Mouse (Mus musculus): ENCODE results near the gene Pmp22.

DNA sequence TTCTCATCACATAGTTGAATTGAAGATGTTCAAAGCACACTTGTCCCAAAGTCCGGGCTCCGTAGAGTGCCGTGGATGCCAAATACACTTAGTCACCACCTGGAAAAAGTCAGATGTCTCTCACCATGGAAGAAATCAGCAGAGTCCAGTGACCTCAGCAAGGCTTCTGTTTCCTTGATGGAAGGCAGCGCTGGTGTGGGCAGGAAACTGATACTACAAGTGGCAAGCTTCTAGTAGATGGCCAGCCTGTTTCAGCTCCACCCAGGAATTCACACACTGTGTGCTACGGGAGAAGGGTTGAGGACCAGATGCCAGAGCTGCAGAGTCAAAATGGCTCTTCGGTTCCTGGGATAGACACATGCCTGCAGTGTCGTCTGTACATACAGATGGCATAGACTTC lies 9.0 kb upstream of the Pmp22 start:
- TF ChIP-seq POLR2A (IDR thresholded peaks at IDR 0.05; ENCODE audit: low read depth, low read length) = no peak
- no peak for TF ChIP-seq CTCF (IDR thresholded peaks at IDR 0.05; ENCODE audit: extremely low read depth, insufficient read depth, insufficient read length, insufficient replicate concordance)
